Mouse (Mus musculus): ENCODE measurements around the gene Calcoco2. TPM values are rescaled to one million over a fixed set of nuclear protein-coding genes. Genes with fewer than 3 reads are reported as not detected.
"Not testable (repeated sequence)": the region's sequence is repeated elsewhere in the genome, so short reads cannot be mapped to it uniquely, and the experiment has no call there.

The Calcoco2 gene
- polyA plus RNA-seq, 1 experiment, result not detected

- Histone ChIP-seq H3K4me1 (ENCODE audit: control insufficient read depth, insufficient read depth, low read length) (no peaks in the 10 kb centered on the region), H3K27ac (ENCODE audit: insufficient read depth, low read length) (no peak overlapping the region), H3K27me3 (ENCODE audit: control insufficient read depth, insufficient read depth, low read length) (no peaks in the 10 kb centered on the region), H3K4me3 (replicated peaks; ENCODE audit: insufficient read depth, low read depth, low read length) (no peak overlapping the region)
- TF ChIP-seq POLR2A (IDR thresholded peaks at IDR 0.05; ENCODE audit: borderline replicate concordance, insufficient read depth, low read length) (no peak), CTCF (IDR thresholded peaks at IDR 0.05; ENCODE audit: borderline replicate concordance, insufficient read depth, low read depth, low read length) (no peak)
- WGBS, result 60% methylated on average over 10 of the region's 10 CpGs
- DNase-seq, result no peak
These were observed 18.8 kb upstream of the Calcoco2 start for GRCm38 (mm10) chr11:96130606-96131005.

GRCm38 (mm10) chr11:96124052-96124914 lies 12.5 kb upstream of the Calcoco2 start:
- no peaks in the 10 kb centered on the region for H3K4me1 ChIP-seq (ENCODE audit: control insufficient read depth, insufficient read depth, low read length)
- peaks cover 4% of the 10 kb centered on the region; the same call in 1 of the 2 replicates for H3K27me3 ChIP-seq (ENCODE audit: control insufficient read depth, insufficient read depth, low read length)
- H3K27ac ChIP-seq (ENCODE audit: insufficient read depth, low read length), result no peak overlapping the region
- WGBS, result 3% methylated on average over 45 of the region's 45 CpGs
- DNase-seq, result no peak
- TF ChIP-seq CTCF (IDR thresholded peaks at IDR 0.05; ENCODE audit: borderline replicate concordance, insufficient read depth, low read depth, low read length), result no peak
- TF ChIP-seq POLR2A (IDR thresholded peaks at IDR 0.05; ENCODE audit: borderline replicate concordance, insufficient read depth, low read length), result no peak
- no peak overlapping the region for H3K4me3 ChIP-seq (replicated peaks; ENCODE audit: insufficient read depth, low read depth, low read length)

- H3K27me3 ChIP-seq (ENCODE audit: control insufficient read depth, insufficient read depth, low read length); DNase-seq; H3K4me1 ChIP-seq (ENCODE audit: control insufficient read depth, insufficient read depth, low read length); H3K27ac ChIP-seq (ENCODE audit: insufficient read depth, low read length); H3K4me3 ChIP-seq (replicated peaks; ENCODE audit: insufficient read depth, low read depth, low read length): not testable (repeated sequence)
- 73% methylated on average over 4 of the region's 4 CpGs for WGBS
These were observed 11.0 kb upstream of the Calcoco2 start for GRCm38 (mm10) chr11:96122806-96123205.

GRCm38 (mm10) chr11:96119401-96119800 lies 7.6 kb upstream of the Calcoco2 start:
- no peak for DNase-seq
- no peaks in the 10 kb centered on the region for H3K4me1 ChIP-seq (ENCODE audit: control insufficient read depth, insufficient read depth, low read length)
- no peak overlapping the region for H3K27ac ChIP-seq (ENCODE audit: insufficient read depth, low read length)
- 64% methylated on average over 3 of the region's 3 CpGs for WGBS
- TF ChIP-seq CTCF (IDR thresholded peaks at IDR 0.05; ENCODE audit: borderline replicate concordance, insufficient read depth, low read depth, low read length) (no peak), POLR2A (IDR thresholded peaks at IDR 0.05; ENCODE audit: borderline replicate concordance, insufficient read depth, low read length) (no peak)
- no peak overlapping the region for H3K4me3 ChIP-seq (replicated peaks; ENCODE audit: insufficient read depth, low read depth, low read length)
- peaks cover 4% of the 10 kb centered on the region; the same call in 1 of the 2 replicates for H3K27me3 ChIP-seq (ENCODE audit: control insufficient read depth, insufficient read depth, low read length)

- DNase-seq; H3K4me3 ChIP-seq (replicated peaks; ENCODE audit: insufficient read depth, low read depth, low read length); H3K4me1 ChIP-seq (ENCODE audit: control insufficient read depth, insufficient read depth, low read length); H3K27me3 ChIP-seq (ENCODE audit: control insufficient read depth, insufficient read depth, low read length); H3K27ac ChIP-seq (ENCODE audit: insufficient read depth, low read length): not testable (repeated sequence)
- WGBS, result 75% methylated on average over 3 of the region's 3 CpGs
These were observed 5.2 kb upstream of the Calcoco2 start for GRCm38 (mm10) chr11:96116925-96117324.

- 83% methylated on average over 3 of the region's 3 CpGs for WGBS
- TF ChIP-seq POLR2A (IDR thresholded peaks at IDR 0.05; ENCODE audit: borderline replicate concordance, insufficient read depth, low read length) (no peak), CTCF (IDR thresholded peaks at IDR 0.05; ENCODE audit: borderline replicate concordance, insufficient read depth, low read depth, low read length) (no peak)
- Histone ChIP-seq H3K4me1 (ENCODE audit: control insufficient read depth, insufficient read depth, low read length) (no peaks in the 10 kb centered on the region), H3K4me3 (replicated peaks; ENCODE audit: insufficient read depth, low read depth, low read length) (no peak overlapping the region), H3K27ac (ENCODE audit: insufficient read depth, low read length) (no peak overlapping the region), H3K27me3 (ENCODE audit: control insufficient read depth, insufficient read depth, low read length) (no peaks in the 10 kb centered on the region; the same call in 1 of the 2 replicates)
- no peak for DNase-seq
These were observed 4.4 kb upstream of the Calcoco2 start for GRCm38 (mm10) chr11:96116116-96116515.

- H3K27ac ChIP-seq (ENCODE audit: insufficient read depth, low read length), result no peak overlapping the region
- H3K4me3 ChIP-seq (replicated peaks; ENCODE audit: insufficient read depth, low read depth, low read length), result no peak overlapping the region
- no peaks in the 10 kb centered on the region for H3K4me1 ChIP-seq (ENCODE audit: control insufficient read depth, insufficient read depth, low read length)
- DNase-seq, result no peak
- H3K27me3 ChIP-seq (ENCODE audit: control insufficient read depth, insufficient read depth, low read length), result no peaks in the 10 kb centered on the region
- TF ChIP-seq POLR2A (IDR thresholded peaks at IDR 0.05; ENCODE audit: borderline replicate concordance, insufficient read depth, low read length) (no peak), CTCF (IDR thresholded peaks at IDR 0.05; ENCODE audit: borderline replicate concordance, insufficient read depth, low read depth, low read length) (no peak)
- 92% methylated on average over 6 of the region's 6 CpGs for WGBS
These were observed 3.7 kb upstream of the Calcoco2 start for GRCm38 (mm10) chr11:96115416-96115815.

- TF ChIP-seq CTCF (IDR thresholded peaks at IDR 0.05; ENCODE audit: borderline replicate concordance, insufficient read depth, low read depth, low read length) (no peak), POLR2A (IDR thresholded peaks at IDR 0.05; ENCODE audit: borderline replicate concordance, insufficient read depth, low read length) (no peak)
- DNase-seq, result no peak
- whole genome bisulfite sequencing, result 57% methylated on average over 2 of the region's 2 CpGs
- Histone ChIP-seq H3K27me3 (ENCODE audit: control insufficient read depth, insufficient read depth, low read length) (no peaks in the 10 kb centered on the region), H3K4me3 (replicated peaks; ENCODE audit: insufficient read depth, low read depth, low read length) (no peak overlapping the region), H3K4me1 (ENCODE audit: control insufficient read depth, insufficient read depth, low read length) (no peaks in the 10 kb centered on the region), H3K27ac (ENCODE audit: insufficient read depth, low read length) (no peak overlapping the region)
These were observed 2.3 kb upstream of the Calcoco2 start for GRCm38 (mm10) chr11:96114077-96114476.

GRCm38 (mm10) chr11:96110950-96111349 lies 814 bp downstream of the Calcoco2 start:
- not testable (repeated sequence) for H3K27ac ChIP-seq (ENCODE audit: insufficient read depth, low read length); H3K4me3 ChIP-seq (replicated peaks; ENCODE audit: insufficient read depth, low read depth, low read length); H3K27me3 ChIP-seq (ENCODE audit: control insufficient read depth, insufficient read depth, low read length); H3K4me1 ChIP-seq (ENCODE audit: control insufficient read depth, insufficient read depth, low read length); DNase-seq
- WGBS, result 65% methylated on average over 2 of the region's 2 CpGs

Data from cerebellum, adult 2 months (tissue).